Mouse (Mus musculus): Measurements from ENCODE around the gene Vmn1r223. TPM values are rescaled to one million over a fixed set of nuclear protein-coding genes. Genes with fewer than 3 reads are reported as not detected.
"Not testable (repeated sequence)": the region's sequence is repeated elsewhere in the genome, so short reads cannot be mapped to it uniquely, and the experiment has no call there.

Gene Vmn1r223
- not detected in 2 replicates for polyA plus RNA-seq (2016; fragmentation: Nextera tagmentation; extraction: Ambion mirVana)

- H3K27ac ChIP-seq; H3K36me3 ChIP-seq; H3K9me3 ChIP-seq; H3K4me3 ChIP-seq; H3K27me3 ChIP-seq (ENCODE audit: insufficient read depth, poor library complexity, severe bottlenecking); H3K4me1 ChIP-seq (replicated peaks); DNase-seq (ENCODE audit: low spot score): not testable (repeated sequence)
- WGBS = 85% methylated on average over 1 of the region's 1 CpGs
Observed at GRCm38 (mm10) chr13:23246834-23247233, at the start of gene Vmn1r223. Vmn1r223 (plus strand) TSS chr13:23247134.

- not testable (repeated sequence) for H3K4me1 ChIP-seq (replicated peaks); H3K27me3 ChIP-seq (ENCODE audit: insufficient read depth, poor library complexity, severe bottlenecking); H3K4me3 ChIP-seq; H3K27ac ChIP-seq; DNase-seq (ENCODE audit: low spot score); H3K9me3 ChIP-seq; H3K36me3 ChIP-seq
- 91% methylated on average over 1 of the region's 1 CpGs for WGBS
Observed at GRCm38 (mm10) chr13:23203885-23204284, 43.0 kb upstream of the Vmn1r223 start.

- not testable (repeated sequence) for H3K4me1 ChIP-seq (replicated peaks); DNase-seq (ENCODE audit: low spot score); H3K27me3 ChIP-seq (ENCODE audit: insufficient read depth, poor library complexity, severe bottlenecking); H3K27ac ChIP-seq; H3K36me3 ChIP-seq; H3K4me3 ChIP-seq; H3K9me3 ChIP-seq
- WGBS = 89% methylated on average over 2 of the region's 2 CpGs
Observed at GRCm38 (mm10) chr13:23213827-23214226, 33.1 kb upstream of the Vmn1r223 start, which contains the start of gene Vmn1r221. Vmn1r221 (plus strand) TSS chr13:23214127.

GRCm38 (mm10) chr13:23235847-23236246 is 11.1 kb upstream of the Vmn1r223 start, which contains the start of gene Vmn1r222:
Vmn1r222 (minus strand) TSS chr13:23235947.
- H3K27me3 ChIP-seq (ENCODE audit: insufficient read depth, poor library complexity, severe bottlenecking); H3K36me3 ChIP-seq; H3K27ac ChIP-seq; H3K4me3 ChIP-seq; H3K9me3 ChIP-seq; DNase-seq (ENCODE audit: low spot score); H3K4me1 ChIP-seq (replicated peaks): not testable (repeated sequence)

GRCm38 (mm10) chr13:23258546-23259048 is 11.7 kb downstream of the Vmn1r223 start:
- WGBS = 84% methylated on average over 2 of the region's 2 CpGs
- no peaks in the 10 kb centered on the region for H3K4me1 ChIP-seq (replicated peaks)
- no peak for DNase-seq (ENCODE audit: low spot score)
- no peak overlapping the region for H3K27ac ChIP-seq
- H3K36me3 ChIP-seq = no peaks in the 10 kb centered on the region
- no peaks in the 10 kb centered on the region for H3K27me3 ChIP-seq (ENCODE audit: insufficient read depth, poor library complexity, severe bottlenecking)
- H3K9me3 ChIP-seq = 0 out of 2 replicates have a peak, but pooled peaks cover 3% of the 10 kb centered on the region
- H3K4me3 ChIP-seq = no peak overlapping the region

GRCm38 (mm10) chr13:23268606-23269005 is 21.7 kb downstream of the Vmn1r223 start:
- not testable (repeated sequence) for H3K4me1 ChIP-seq (replicated peaks); H3K27ac ChIP-seq; H3K4me3 ChIP-seq; H3K9me3 ChIP-seq; DNase-seq (ENCODE audit: low spot score); H3K36me3 ChIP-seq; H3K27me3 ChIP-seq (ENCODE audit: insufficient read depth, poor library complexity, severe bottlenecking)
- 84% methylated on average over 3 of the region's 3 CpGs for WGBS

GRCm38 (mm10) chr13:23269127-23269526 is 22.2 kb downstream of the Vmn1r223 start:
- not testable (repeated sequence) for H3K27ac ChIP-seq; H3K4me1 ChIP-seq (replicated peaks); H3K4me3 ChIP-seq; H3K9me3 ChIP-seq; H3K27me3 ChIP-seq (ENCODE audit: insufficient read depth, poor library complexity, severe bottlenecking); H3K36me3 ChIP-seq; DNase-seq (ENCODE audit: low spot score)
- WGBS = 51% methylated on average over 4 of the region's 4 CpGs

- DNase-seq (ENCODE audit: low spot score) = peak; percentile 16
- Histone ChIP-seq H3K27ac (no peak overlapping the region), H3K36me3 (no peaks in the 10 kb centered on the region), H3K4me1 (replicated peaks) (peaks cover 6% of the 10 kb centered on the region; the same call in 1 of the 2 replicates), H3K4me3 (peak overlapping the region; percentile 50), H3K27me3 (ENCODE audit: insufficient read depth, poor library complexity, severe bottlenecking) (no peaks in the 10 kb centered on the region), H3K9me3 (no peaks in the 10 kb centered on the region)
- 25% methylated on average over 11 of the region's 11 CpGs for WGBS
Observed at GRCm38 (mm10) chr13:23269681-23270080, 22.7 kb downstream of the Vmn1r223 start.

GRCm38 (mm10) chr13:23270321-23271101 is 23.6 kb downstream of the Vmn1r223 start:
- peak; percentile 78 for DNase-seq (ENCODE audit: low spot score)
- no peaks in the 10 kb centered on the region for H3K27me3 ChIP-seq (ENCODE audit: insufficient read depth, poor library complexity, severe bottlenecking)
- WGBS = 2% methylated on average over 34 of the region's 34 CpGs
- H3K4me3 ChIP-seq = peak overlapping the region; percentile 50
- H3K36me3 ChIP-seq = no peaks in the 10 kb centered on the region
- no peak overlapping the region for H3K27ac ChIP-seq
- peaks cover 6% of the 10 kb centered on the region; the same call in 1 of the 2 replicates for H3K4me1 ChIP-seq (replicated peaks)
- H3K9me3 ChIP-seq = no peaks in the 10 kb centered on the region

GRCm38 (mm10) chr13:23279576-23279975 is 32.6 kb downstream of the Vmn1r223 start:
- WGBS = 89% methylated on average over 4 of the region's 4 CpGs

GRCm38 (mm10) chr13:23279992-23280391 is 33.1 kb downstream of the Vmn1r223 start:
- 0 out of 2 replicates have a peak, but pooled peaks cover 2% of the 10 kb centered on the region for H3K4me1 ChIP-seq (replicated peaks)
- DNase-seq (ENCODE audit: low spot score) = no peak
- WGBS = 88% methylated on average over 3 of the region's 3 CpGs
- no peaks in the 10 kb centered on the region for H3K9me3 ChIP-seq
- no peak overlapping the region for H3K4me3 ChIP-seq
- no peak overlapping the region for H3K27ac ChIP-seq
- H3K36me3 ChIP-seq = no peaks in the 10 kb centered on the region
- no peaks in the 10 kb centered on the region; the same call in 1 of the 2 replicates for H3K27me3 ChIP-seq (ENCODE audit: insufficient read depth, poor library complexity, severe bottlenecking)

More at GRCm38 (mm10) chr13:23279576-23279975, 32.6 kb downstream of the Vmn1r223 start:
- DNase-seq (ENCODE audit: low spot score) = no peak
- H3K27ac ChIP-seq = no peak overlapping the region
- no peak overlapping the region for H3K4me3 ChIP-seq
- H3K27me3 ChIP-seq (ENCODE audit: insufficient read depth, poor library complexity, severe bottlenecking) = no peaks in the 10 kb centered on the region
- no peaks in the 10 kb centered on the region for H3K36me3 ChIP-seq
- H3K9me3 ChIP-seq = no peaks in the 10 kb centered on the region
- no peaks in the 10 kb centered on the region for H3K4me1 ChIP-seq (replicated peaks)

- no peaks in the 10 kb centered on the region for H3K36me3 ChIP-seq
- H3K27me3 ChIP-seq (ENCODE audit: insufficient read depth, poor library complexity, severe bottlenecking) = peaks cover 28% of the 10 kb centered on the region
- 1% methylated on average over 22 of the region's 22 CpGs for WGBS
- H3K9me3 ChIP-seq = no peaks in the 10 kb centered on the region
- no peak overlapping the region for H3K27ac ChIP-seq
- peak; percentile 51 for DNase-seq (ENCODE audit: low spot score)
- peaks cover 14% of the 10 kb centered on the region for H3K4me1 ChIP-seq (replicated peaks)
- H3K4me3 ChIP-seq = peak overlapping the region; percentile 60
Observed at GRCm38 (mm10) chr13:23285191-23285920, 38.4 kb downstream of the Vmn1r223 start.

All from hindbrain, embryonic 10.5 days (tissue).